ENCODE assay signal across 12 mouse cellular contexts in genomic region chr1:136773743-136774142, GRCm38 (mm10).
A peak's percentile ranks its signal among the peaks of the same experiment; 100 is the strongest.
DNase-seq lines count a peak whose midpoint lies in the region; ATAC-seq and TF ChIP-seq lines count a peak whose summit lies in the region.
"Had no signal": no experiment of that assay in that cellular context is flagged by ENCODE, and none has a peak within 500 bp of the region (broad histone marks: within the 10 kb centered on the region; RNA-seq: fewer than 3 reads in every experiment).

No protein-coding gene starts in this region.

- TF ChIP-seq POLR2A in kidney, adult 2 months (IDR thresholded peaks at IDR 0.05; ENCODE audit: low read depth, low read length) = no peak

- H3K4me3 ChIP-seq in kidney, adult 2 months (ENCODE audit: insufficient read depth, low read depth, low read length) = no peak overlapping the region
- H3K4me3 ChIP-seq in midbrain, postnatal 0 days (ENCODE audit: low read depth, low read length) = no peak overlapping the region
- H3K4me3 ChIP-seq in midbrain, embryonic 10.5 days = no peak overlapping the region
- H3K4me3 ChIP-seq: embryonic facial prominence, embryonic 12.5 days; forebrain, embryonic 15.5 days had no signal

- DNase-seq in kidney, adult 2 months = peak; percentile 13
- DNase-seq in kidney, postnatal 10 days = no peak
- no peak for DNase-seq in midbrain, postnatal 0 days (ENCODE audit: low spot score)
- no peak for DNase-seq in midbrain, embryonic 10.5 days (ENCODE audit: low spot score)
- DNase-seq in R1 (ENCODE audit: low read depth, low spot score) = peak; percentile 89
- DNase-seq in spleen, adult 18-20 months = no peak
- no peak for DNase-seq in adrenal gland, postnatal 10 days
- DNase-seq: cerebellum, adult 9-11 months; lung, postnatal 4 days; right cerebral cortex, postnatal 4 days had no signal

- 91% methylated on average over 6 of the region's 6 CpGs for WGBS in kidney, adult 2 months
- WGBS in midbrain, postnatal 0 days = 96% methylated on average over 6 of the region's 6 CpGs
- WGBS in midbrain, embryonic 10.5 days = 88% methylated on average over 6 of the region's 6 CpGs

- no peaks in the 10 kb centered on the region for H3K27me3 ChIP-seq in kidney, adult 2 months (replicated peaks; ENCODE audit: control insufficient read depth, insufficient read depth, low read length)
- no peaks in the 10 kb centered on the region for H3K27me3 ChIP-seq in midbrain, postnatal 0 days (ENCODE audit: insufficient read depth, low read length)
- H3K27me3 ChIP-seq in midbrain, embryonic 10.5 days (ENCODE audit: low read depth, poor library complexity, severe bottlenecking) = peaks cover 14% of the 10 kb centered on the region; the same call in 1 of the 2 replicates
- H3K27me3 ChIP-seq: forebrain, embryonic 15.5 days had no signal

- H3K27ac ChIP-seq in kidney, adult 2 months (ENCODE audit: insufficient read depth, low read depth, low read length) = no peak overlapping the region
- no peak overlapping the region for H3K27ac ChIP-seq in midbrain, postnatal 0 days (ENCODE audit: low read depth, low read length)
- H3K27ac ChIP-seq in midbrain, embryonic 10.5 days (replicated peaks) = no peak overlapping the region
- H3K27ac ChIP-seq: embryonic facial prominence, embryonic 12.5 days; forebrain, embryonic 15.5 days had no signal

- no peaks in the 10 kb centered on the region for H3K36me3 ChIP-seq in kidney, adult 2 months (ENCODE audit: control insufficient read depth, insufficient read depth, low read length)
- no peaks in the 10 kb centered on the region for H3K36me3 ChIP-seq in midbrain, postnatal 0 days (ENCODE audit: insufficient read depth, low read length)
- no peaks in the 10 kb centered on the region for H3K36me3 ChIP-seq in midbrain, embryonic 10.5 days
- H3K36me3 ChIP-seq: embryonic facial prominence, embryonic 12.5 days; forebrain, embryonic 15.5 days had no signal

- peak; percentile 18; the same call in 1 of the 2 replicates for TF ChIP-seq CTCF in kidney, adult 2 months (conservative IDR thresholded peaks at IDR 0.05; ENCODE audit: insufficient read depth, insufficient read length, low read depth, low read length)
- peak; percentile 42 for TF ChIP-seq CTCF in midbrain, postnatal 0 days (IDR thresholded peaks at IDR 0.05)

- no peaks in the 10 kb centered on the region for H3K9me3 ChIP-seq in midbrain, postnatal 0 days (ENCODE audit: low read length)
- H3K9me3 ChIP-seq in midbrain, embryonic 10.5 days (replicated peaks) = no peaks in the 10 kb centered on the region; the same call in 1 of the 2 replicates
- H3K9me3 ChIP-seq: embryonic facial prominence, embryonic 12.5 days; forebrain, embryonic 15.5 days had no signal

- H3K9ac ChIP-seq in midbrain, postnatal 0 days (replicated peaks; ENCODE audit: low read length, poor library complexity, severe bottlenecking) = no peak overlapping the region
- H3K9ac ChIP-seq: embryonic facial prominence, embryonic 12.5 days; forebrain, embryonic 15.5 days had no signal

- H3K4me2 ChIP-seq in midbrain, postnatal 0 days (ENCODE audit: low read depth, low read length, poor library complexity, severe bottlenecking) = no peak overlapping the region
- H3K4me2 ChIP-seq: embryonic facial prominence, embryonic 12.5 days; forebrain, embryonic 15.5 days had no signal

- no peak for ATAC-seq in midbrain, postnatal 0 days (ENCODE audit: low FRiP score)
- ATAC-seq: forebrain, embryonic 15.5 days had no signal

- no peaks in the 10 kb centered on the region for H3K4me1 ChIP-seq in kidney, adult 2 months (ENCODE audit: control insufficient read depth, insufficient read depth, low read length)
- peaks cover 2% of the 10 kb centered on the region; the same call in 1 of the 2 replicates for H3K4me1 ChIP-seq in midbrain, postnatal 0 days (ENCODE audit: insufficient read depth, low read length)
- peaks cover 40% of the 10 kb centered on the region for H3K4me1 ChIP-seq in midbrain, embryonic 10.5 days

Comparison
In these comparisons a context has a peak if more than half of its experiments do, and no peak if none do; other contexts are left out.
1. DNase-seq: peak in kidney, adult 2 months (single experiment) and R1 (single experiment); none in kidney, postnatal 10 days (single experiment), midbrain, postnatal 0 days (single experiment), midbrain, embryonic 10.5 days (single experiment), spleen, adult 18-20 months (0 of 2) and adrenal gland, postnatal 10 days (single experiment).